Mouse (Mus musculus): Measurements from ENCODE around the gene Ccdc9b. TPM values are rescaled to one million over a fixed set of nuclear protein-coding genes. Genes with fewer than 3 reads are reported as not detected.
A peak's percentile ranks its signal among the peaks of the same experiment; 100 is the strongest.

The Ccdc9b gene
- polyA plus RNA-seq, 1 experiment from 2014 or later = 3.4 TPM

DNA sequence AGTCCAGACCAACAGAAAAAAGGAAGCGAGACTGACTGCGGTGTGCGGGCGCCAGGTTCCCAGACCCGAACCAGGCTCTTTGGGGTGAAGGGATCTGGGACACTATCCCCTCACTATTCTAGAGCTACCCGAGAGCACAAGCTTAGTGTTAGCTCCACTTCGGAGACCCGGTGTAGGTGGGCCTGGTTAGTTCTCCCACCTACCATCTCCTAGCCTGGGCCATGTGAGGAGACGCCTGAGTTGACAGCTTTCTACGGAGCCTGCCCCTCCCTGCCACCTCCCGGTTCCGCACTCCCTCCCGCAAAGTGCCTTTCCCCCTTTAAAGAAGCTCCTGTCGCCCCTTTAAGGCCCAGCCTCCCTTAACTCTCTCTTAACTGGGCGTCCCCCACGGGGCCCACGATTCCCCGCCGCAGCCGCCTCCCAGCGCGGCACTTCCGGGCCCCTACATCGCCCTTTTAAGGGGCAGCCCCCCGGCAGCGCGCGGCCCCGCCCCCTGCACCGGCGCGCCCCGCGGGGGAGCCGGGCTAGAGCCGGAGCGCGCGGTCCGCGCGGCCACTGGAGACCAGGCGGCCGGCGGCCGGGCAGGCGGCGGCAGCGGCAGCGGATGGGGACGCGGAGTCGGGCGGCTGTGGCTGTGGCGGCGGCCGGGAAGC lies 17.1 kb downstream of the Ccdc9b start, which contains the start of gene Inafm2:
Gene Inafm2, plus strand, starts transcription at position 527 of the 653 bp plus-strand sequence.
- peak within 1 kb of the TSS; percentile 43; the same call in 1 of the 2 replicates for H3K27ac ChIP-seq
- ATAC-seq (ENCODE audit: insufficient number of reproducible peaks, low FRiP score, low TSS enrichment, low read depth) = peak; percentile 87
- peak within 1 kb of the TSS; percentile 79 for H3K9ac ChIP-seq
- H3K4me1 ChIP-seq = peaks cover 46% of the 10 kb centered on the region
- WGBS = under 1% methylated on average over 52 of the region's 57 CpGs
- H3K4me3 ChIP-seq = peak within 1 kb of the TSS; percentile 91
- peak within 1 kb of the TSS; percentile 97 for H3K4me2 ChIP-seq
- H3K36me3 ChIP-seq = no peaks in the 10 kb centered on the region
- peaks cover 16% of the 10 kb centered on the region for H3K27me3 ChIP-seq
- no peaks in the 10 kb centered on the region for H3K9me3 ChIP-seq

DNA sequence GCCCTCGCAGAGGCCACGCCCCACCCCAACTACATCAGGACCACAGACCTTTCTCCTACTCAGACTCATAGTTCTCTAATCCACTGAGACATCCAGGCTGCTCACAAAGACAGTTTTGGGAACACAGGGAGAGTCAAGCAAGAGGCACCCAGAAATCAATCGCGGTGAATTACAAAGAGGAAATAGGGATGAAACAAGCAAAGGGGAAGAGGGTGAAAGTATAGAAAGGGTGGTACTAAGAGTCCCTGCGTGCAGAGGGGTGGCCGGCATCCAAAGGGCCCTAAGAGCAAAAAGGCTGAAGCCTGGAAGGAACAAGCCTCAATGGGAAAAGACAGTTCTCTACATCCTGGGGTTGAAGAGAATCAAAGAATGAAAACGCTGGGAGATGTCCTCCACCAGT lies 17.8 kb downstream of the Ccdc9b start:
- no peaks in the 10 kb centered on the region for H3K36me3 ChIP-seq
- 9% methylated on average over 7 of the region's 7 CpGs for WGBS
- H3K4me3 ChIP-seq = peak overlapping the region; percentile 91
- H3K27ac ChIP-seq = no peak overlapping the region
- no peak overlapping the region for H3K9ac ChIP-seq
- no peak for ATAC-seq (ENCODE audit: insufficient number of reproducible peaks, low FRiP score, low TSS enrichment, low read depth)
- no peaks in the 10 kb centered on the region for H3K9me3 ChIP-seq
- H3K4me1 ChIP-seq = peaks cover 39% of the 10 kb centered on the region
- peaks cover 16% of the 10 kb centered on the region for H3K27me3 ChIP-seq
- peak overlapping the region; percentile 97; the same call in 1 of the 2 replicates for H3K4me2 ChIP-seq

DNA sequence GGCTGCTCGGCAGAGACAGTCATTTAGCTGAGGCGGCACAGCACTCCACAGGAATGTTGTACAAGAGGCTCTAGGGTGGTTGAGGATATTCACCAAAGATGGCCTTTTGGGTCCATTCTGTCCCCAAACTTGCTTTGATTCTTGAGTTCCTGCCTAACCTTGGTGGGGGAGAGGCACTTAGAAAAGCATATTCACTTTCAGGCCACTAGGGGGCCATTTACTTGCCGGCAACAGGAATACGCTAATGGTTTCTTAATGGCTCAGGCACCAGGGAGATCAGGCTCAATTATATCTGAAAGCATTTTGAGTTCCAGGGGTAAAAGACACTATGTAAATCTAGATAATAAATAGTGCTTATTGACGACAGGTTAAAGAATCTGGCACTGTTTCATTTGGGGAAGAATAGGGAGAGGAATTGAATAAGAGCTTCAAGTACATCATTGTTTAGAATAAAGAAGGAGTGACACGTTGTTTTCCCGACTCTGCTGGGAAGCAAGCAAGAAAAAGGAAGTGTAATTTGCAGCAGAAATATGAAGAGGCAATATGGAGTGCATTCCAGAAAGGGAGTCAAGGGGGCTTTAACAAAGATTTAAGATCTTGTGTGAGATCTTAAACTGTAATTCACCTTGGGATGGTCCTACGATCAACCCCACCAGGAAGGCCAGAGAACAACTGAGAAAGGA lies 19.1 kb downstream of the Ccdc9b start:
- Histone ChIP-seq H3K27ac (no peak overlapping the region), H3K4me2 (no peak overlapping the region), H3K36me3 (no peaks in the 10 kb centered on the region), H3K4me1 (peaks cover 30% of the 10 kb centered on the region), H3K27me3 (peaks cover 16% of the 10 kb centered on the region), H3K9ac (no peak overlapping the region), H3K4me3 (no peak overlapping the region), H3K9me3 (no peaks in the 10 kb centered on the region)
- no peak for ATAC-seq (ENCODE audit: insufficient number of reproducible peaks, low FRiP score, low TSS enrichment, low read depth)
- WGBS = 27% methylated on average over 8 of the region's 8 CpGs

DNA sequence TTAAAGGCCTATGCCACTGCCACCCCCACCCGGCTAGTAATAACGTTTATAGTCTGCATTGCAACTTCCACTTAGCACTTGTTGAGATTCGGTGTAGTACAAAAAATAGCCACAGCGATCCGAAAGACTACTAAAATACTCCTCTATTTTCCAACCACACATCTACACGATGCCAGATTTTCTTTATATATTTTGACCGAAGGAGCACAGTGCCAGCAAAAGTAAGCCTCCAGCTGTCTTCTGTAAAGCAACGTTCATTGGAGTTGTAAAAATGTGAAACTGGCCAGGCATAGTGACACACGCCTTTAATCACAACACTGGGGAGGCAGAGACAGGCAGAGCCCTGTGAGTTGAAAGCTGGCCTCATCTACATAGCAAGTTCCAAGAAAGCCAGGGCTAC lies 21.3 kb downstream of the Ccdc9b start:
- H3K27ac ChIP-seq = no peak overlapping the region
- 45% methylated on average over 9 of the region's 9 CpGs for WGBS
- ATAC-seq (ENCODE audit: insufficient number of reproducible peaks, low FRiP score, low TSS enrichment, low read depth) = no peak
- H3K27me3 ChIP-seq = peaks cover 16% of the 10 kb centered on the region
- H3K9me3 ChIP-seq = no peaks in the 10 kb centered on the region
- no peak overlapping the region for H3K4me3 ChIP-seq
- no peak overlapping the region for H3K4me2 ChIP-seq
- no peaks in the 10 kb centered on the region for H3K36me3 ChIP-seq
- peaks cover 11% of the 10 kb centered on the region for H3K4me1 ChIP-seq
- H3K9ac ChIP-seq = no peak overlapping the region

DNA sequence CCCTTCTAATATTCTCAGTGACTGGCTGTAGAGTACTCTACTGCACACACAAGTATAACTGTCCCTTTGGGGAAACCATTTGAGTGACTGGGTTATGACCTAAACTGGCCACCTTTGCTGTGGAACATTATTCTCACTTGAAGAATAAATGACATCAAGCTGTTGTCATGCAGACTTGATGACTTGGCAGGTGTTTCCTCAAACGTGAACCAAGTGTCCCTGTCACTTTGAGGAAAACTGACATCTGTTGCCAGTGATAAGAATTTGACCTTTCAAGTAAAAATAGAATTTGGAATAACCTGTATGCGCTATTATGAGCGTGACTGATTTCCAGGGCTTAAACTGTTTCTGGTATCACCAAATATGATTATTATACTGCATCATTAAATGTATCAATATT lies 22.1 kb downstream of the Ccdc9b start:
- Histone ChIP-seq H3K27me3 (peaks cover 23% of the 10 kb centered on the region), H3K4me3 (no peak overlapping the region), H3K9ac (no peak overlapping the region), H3K9me3 (no peaks in the 10 kb centered on the region), H3K36me3 (no peaks in the 10 kb centered on the region), H3K27ac (no peak overlapping the region), H3K4me1 (peaks cover 8% of the 10 kb centered on the region), H3K4me2 (no peak overlapping the region)
- WGBS = 65% methylated on average over 3 of the region's 3 CpGs
- ATAC-seq (ENCODE audit: insufficient number of reproducible peaks, low FRiP score, low TSS enrichment, low read depth) = no peak

DNA sequence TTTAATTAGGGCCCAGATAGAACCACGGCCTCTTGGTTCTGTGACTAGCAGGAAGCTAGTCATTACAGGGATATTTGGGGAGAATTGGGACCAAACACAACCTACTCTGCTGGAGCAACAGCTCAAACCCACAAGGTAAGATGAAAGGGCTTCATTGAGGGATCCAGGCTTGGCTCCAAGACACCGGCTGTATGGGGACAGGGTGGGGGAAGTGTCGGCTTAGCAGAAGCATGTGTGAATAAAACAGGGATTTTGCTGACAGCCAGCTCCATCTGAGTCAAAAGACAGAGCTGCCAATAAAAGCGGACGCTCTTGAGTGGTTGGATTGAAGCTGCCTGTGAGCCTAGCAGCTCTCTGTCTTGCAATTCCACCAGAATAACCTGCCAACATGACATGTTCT lies 29.1 kb downstream of the Ccdc9b start:
- no peak overlapping the region for H3K4me3 ChIP-seq
- H3K9ac ChIP-seq = no peak overlapping the region
- ATAC-seq (ENCODE audit: insufficient number of reproducible peaks, low FRiP score, low TSS enrichment, low read depth) = no peak
- H3K27me3 ChIP-seq = peaks cover 20% of the 10 kb centered on the region
- H3K9me3 ChIP-seq = no peaks in the 10 kb centered on the region
- peaks cover 30% of the 10 kb centered on the region for H3K4me1 ChIP-seq
- H3K27ac ChIP-seq = no peak overlapping the region
- H3K36me3 ChIP-seq = no peaks in the 10 kb centered on the region
- WGBS = 31% methylated on average over 5 of the region's 5 CpGs
- no peak overlapping the region for H3K4me2 ChIP-seq

DNA sequence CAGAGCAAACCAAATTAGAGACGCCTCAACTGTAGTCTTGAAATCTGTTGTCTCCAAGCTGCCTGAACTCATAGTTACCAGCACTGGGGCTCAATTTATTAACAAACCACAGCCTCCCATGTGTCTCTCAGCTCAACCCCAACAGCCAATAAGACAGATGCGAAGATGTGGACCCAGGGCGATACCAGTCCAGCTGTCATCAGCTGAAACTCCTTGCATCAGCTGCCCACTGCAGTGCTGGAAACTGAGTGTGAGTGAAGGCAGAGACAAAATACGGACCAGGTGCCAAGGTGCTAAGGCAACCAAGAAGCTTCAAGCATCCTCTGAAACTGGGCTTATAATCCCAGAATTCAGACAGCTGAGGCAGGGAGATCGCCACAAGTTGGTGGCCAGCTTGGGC lies 30.5 kb downstream of the Ccdc9b start:
- H3K36me3 ChIP-seq = no peaks in the 10 kb centered on the region
- H3K27ac ChIP-seq = no peak overlapping the region
- peaks cover 36% of the 10 kb centered on the region for H3K4me1 ChIP-seq
- WGBS = 71% methylated on average over 5 of the region's 5 CpGs
- no peak for ATAC-seq (ENCODE audit: insufficient number of reproducible peaks, low FRiP score, low TSS enrichment, low read depth)
- no peak overlapping the region for H3K9ac ChIP-seq
- no peaks in the 10 kb centered on the region for H3K9me3 ChIP-seq
- H3K4me3 ChIP-seq = no peak overlapping the region
- H3K27me3 ChIP-seq = peaks cover 27% of the 10 kb centered on the region
- H3K4me2 ChIP-seq = no peak overlapping the region

DNA sequence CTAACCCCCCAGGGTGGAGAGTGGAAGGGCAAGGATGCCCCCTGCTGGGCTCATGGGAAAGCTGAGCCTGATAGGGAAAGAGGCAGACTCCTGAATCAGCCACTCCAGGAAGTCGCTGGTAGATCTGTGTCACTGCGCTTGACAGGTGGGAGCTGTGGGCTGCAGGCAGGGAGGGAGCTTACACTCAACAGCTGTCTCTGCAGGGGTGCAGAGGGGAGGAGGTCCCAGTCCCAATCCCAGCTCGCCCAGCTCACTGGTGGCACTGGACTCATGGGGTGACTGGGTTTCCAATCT lies 31.9 kb downstream of the Ccdc9b start:
- 2% methylated on average over 3 of the region's 3 CpGs for WGBS
- ATAC-seq (ENCODE audit: insufficient number of reproducible peaks, low FRiP score, low TSS enrichment, low read depth) = no peak

DNA sequence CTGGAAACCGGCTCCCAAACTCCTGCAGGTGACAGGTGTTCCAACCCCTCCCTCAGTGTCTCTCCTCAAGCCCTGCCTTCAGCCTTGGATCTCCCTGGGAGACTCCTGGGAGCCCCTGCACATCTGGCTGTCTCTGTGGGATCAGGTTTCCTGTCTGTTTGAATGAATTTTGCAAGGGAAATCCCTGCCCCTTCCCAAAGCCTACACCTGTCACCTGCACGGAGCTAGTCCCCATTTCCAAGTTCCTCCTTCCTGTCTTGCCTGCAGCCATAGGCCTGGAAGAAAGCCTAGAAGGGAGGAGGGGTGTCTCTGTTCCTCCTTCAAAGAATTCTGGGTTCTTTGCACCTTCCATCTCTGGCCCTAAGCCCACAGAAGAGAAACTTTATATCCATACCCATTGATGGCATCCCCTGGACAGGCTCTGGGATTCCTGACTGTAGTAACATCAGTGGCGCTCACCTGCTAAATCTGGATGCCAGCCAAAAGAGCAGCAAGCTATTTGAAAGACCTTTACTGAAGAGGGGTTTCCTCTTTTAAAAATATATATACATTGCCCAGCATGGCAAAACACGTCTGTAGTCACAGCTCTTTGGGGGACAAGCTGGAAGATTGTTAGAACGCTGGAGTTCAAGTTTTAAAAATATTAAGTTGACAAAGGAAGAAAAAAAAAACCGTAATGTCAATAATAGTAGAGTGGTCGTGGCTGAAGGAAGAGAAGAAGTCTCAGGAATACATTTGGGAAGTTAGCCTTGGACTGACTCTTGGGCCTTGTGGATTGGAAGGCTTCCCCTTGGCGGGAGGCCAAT lies 32.4 kb downstream of the Ccdc9b start:
- Histone ChIP-seq H3K9me3 (no peaks in the 10 kb centered on the region), H3K4me2 (no peak overlapping the region), H3K27me3 (peaks cover 20% of the 10 kb centered on the region), H3K9ac (no peak overlapping the region), H3K4me3 (no peak overlapping the region), H3K36me3 (no peaks in the 10 kb centered on the region), H3K4me1 (peaks cover 36% of the 10 kb centered on the region), H3K27ac (no peak overlapping the region)
- no peak for ATAC-seq (ENCODE audit: insufficient number of reproducible peaks, low FRiP score, low TSS enrichment, low read depth)
- WGBS = 19% methylated on average over 8 of the region's 8 CpGs

More for the DNA sequence above, 31.9 kb downstream of the Ccdc9b start:
- H3K4me2 ChIP-seq = no peak overlapping the region
- H3K4me3 ChIP-seq = no peak overlapping the region
- H3K27me3 ChIP-seq = peaks cover 21% of the 10 kb centered on the region
- H3K4me1 ChIP-seq = peaks cover 36% of the 10 kb centered on the region
- no peak overlapping the region for H3K9ac ChIP-seq
- H3K27ac ChIP-seq = no peak overlapping the region
- no peaks in the 10 kb centered on the region for H3K9me3 ChIP-seq
- H3K36me3 ChIP-seq = no peaks in the 10 kb centered on the region

DNA sequence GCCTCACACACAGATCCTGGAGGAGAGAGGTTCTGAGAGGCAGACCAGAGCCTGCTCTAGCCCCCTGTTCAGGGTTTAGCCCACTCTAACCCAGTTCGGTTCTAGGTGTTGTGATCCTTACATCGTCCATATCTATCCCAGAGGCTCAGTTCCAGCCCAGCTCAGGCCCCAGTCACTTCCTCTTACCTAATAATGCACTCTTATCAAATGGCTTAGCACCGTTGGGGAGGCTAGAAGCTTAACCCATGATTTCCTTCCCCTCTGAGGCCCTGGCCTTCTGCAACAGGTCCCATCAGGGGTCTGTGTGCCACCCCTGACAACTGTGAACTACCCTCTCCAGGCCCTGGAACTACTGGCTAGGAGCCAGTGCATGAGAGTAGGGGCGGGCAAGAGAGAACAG lies 33.3 kb downstream of the Ccdc9b start:
- no peaks in the 10 kb centered on the region for H3K9me3 ChIP-seq
- 38% methylated on average over 4 of the region's 4 CpGs for WGBS
- H3K27me3 ChIP-seq = peaks cover 26% of the 10 kb centered on the region
- H3K4me1 ChIP-seq = peaks cover 36% of the 10 kb centered on the region
- no peak overlapping the region for H3K4me2 ChIP-seq
- ATAC-seq (ENCODE audit: insufficient number of reproducible peaks, low FRiP score, low TSS enrichment, low read depth) = 0 out of 2 replicates have a peak, but pooled peaks have one; percentile 30
- no peaks in the 10 kb centered on the region for H3K36me3 ChIP-seq
- H3K27ac ChIP-seq = no peak overlapping the region
- no peak overlapping the region for H3K4me3 ChIP-seq
- no peak overlapping the region for H3K9ac ChIP-seq

DNA sequence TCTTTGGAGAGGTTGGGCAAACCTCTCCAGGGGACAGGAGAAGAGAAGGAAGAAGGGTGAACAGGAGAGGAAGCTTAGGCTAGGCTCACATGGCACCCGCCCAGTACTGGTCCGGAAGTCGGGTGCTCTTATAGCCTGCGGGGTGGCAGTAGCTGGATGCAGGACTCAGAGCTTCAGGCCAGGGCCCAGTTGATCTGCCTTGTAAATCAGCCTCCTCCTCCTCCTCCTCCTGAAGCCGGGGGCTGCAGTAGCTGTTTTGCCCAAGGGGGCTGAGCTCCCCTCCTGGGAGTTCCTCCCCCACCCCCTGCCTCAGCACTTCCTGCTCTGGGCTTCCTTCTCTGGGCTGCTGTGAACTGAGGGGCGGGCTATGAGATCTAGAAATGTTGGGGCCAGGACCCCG lies 34.1 kb downstream of the Ccdc9b start, which contains the start of gene Plcb2:
Gene Plcb2, minus strand, starts transcription at position 102 of the 400 bp plus-strand sequence.
- Histone ChIP-seq H3K9me3 (no peaks in the 10 kb centered on the region), H3K36me3 (no peaks in the 10 kb centered on the region), H3K4me1 (peaks cover 34% of the 10 kb centered on the region), H3K27ac (no peak within 1 kb of the TSS), H3K4me2 (no peak within 1 kb of the TSS), H3K4me3 (no peak within 1 kb of the TSS), H3K27me3 (peaks cover 31% of the 10 kb centered on the region), H3K9ac (0 out of 2 replicates have a peak within 1 kb of the TSS, but pooled peaks have one; percentile 17)
- no peak for ATAC-seq (ENCODE audit: insufficient number of reproducible peaks, low FRiP score, low TSS enrichment, low read depth)
- WGBS = 12% methylated on average over 7 of the region's 7 CpGs

DNA sequence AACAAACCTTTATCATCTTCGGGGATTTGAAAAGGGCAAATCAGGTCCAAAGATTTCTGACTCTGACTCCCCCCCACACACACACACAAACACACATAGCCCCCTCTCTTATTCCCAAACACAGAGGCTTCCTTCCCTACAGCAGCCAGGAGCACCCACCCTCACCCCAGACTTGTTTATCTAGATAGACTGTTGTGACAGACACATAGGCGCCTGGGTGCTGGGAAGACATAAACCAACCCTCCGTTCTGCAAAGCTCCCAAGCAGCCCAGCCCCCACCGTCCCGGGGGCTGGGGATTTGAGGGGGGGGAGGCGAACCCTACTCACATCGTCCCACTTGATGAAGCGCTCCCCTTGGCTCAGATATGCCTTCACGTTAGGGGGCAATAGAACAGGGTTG lies 34.5 kb downstream of the Ccdc9b start:
- Histone ChIP-seq H3K27me3 (peaks cover 33% of the 10 kb centered on the region), H3K4me2 (no peak overlapping the region), H3K4me1 (peaks cover 32% of the 10 kb centered on the region), H3K4me3 (no peak overlapping the region), H3K27ac (no peak overlapping the region), H3K36me3 (no peaks in the 10 kb centered on the region), H3K9me3 (no peaks in the 10 kb centered on the region), H3K9ac (no peak overlapping the region)
- no peak for ATAC-seq (ENCODE audit: insufficient number of reproducible peaks, low FRiP score, low TSS enrichment, low read depth)
- WGBS = 20% methylated on average over 9 of the region's 9 CpGs

Data from limb, embryonic 15.5 days (tissue).